Mouse (Mus musculus) kidney, postnatal 36 days (tissue): ENCODE data around the gene Nhsl2.
"Not testable (repeated sequence)": the region's sequence is repeated elsewhere in the genome, so short reads cannot be mapped to it uniquely, and the experiment has no call there.

Experiments
- DNase-seq, 2 experiments: peaks; one replicate each; pipeline ENCODE4 v3.0.0; 2021 to 2022; ENCODE audit warnings: mixed read lengths in 2 of 2

Gene Nhsl2

DNA sequence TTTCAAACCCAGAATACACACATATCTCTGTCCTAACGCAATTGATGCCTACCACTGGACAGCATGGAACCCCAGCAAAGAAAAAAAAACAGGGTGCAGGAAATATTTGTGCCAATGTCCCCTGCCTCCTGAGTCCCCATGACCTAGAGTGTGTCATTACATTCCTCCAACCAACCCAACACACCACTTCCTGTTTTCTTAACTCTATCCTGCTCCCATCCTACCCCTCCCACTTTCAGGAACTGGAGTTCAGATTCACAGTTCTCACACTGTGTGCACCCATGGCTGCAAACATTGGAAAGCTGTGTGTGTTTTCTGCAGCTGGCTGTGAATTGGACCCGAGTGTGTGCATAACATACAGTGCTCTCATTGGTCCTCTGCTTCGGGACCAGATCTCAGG, 241.4 kb downstream of the Nhsl2 start:
- DNase-seq = no peak

DNA sequence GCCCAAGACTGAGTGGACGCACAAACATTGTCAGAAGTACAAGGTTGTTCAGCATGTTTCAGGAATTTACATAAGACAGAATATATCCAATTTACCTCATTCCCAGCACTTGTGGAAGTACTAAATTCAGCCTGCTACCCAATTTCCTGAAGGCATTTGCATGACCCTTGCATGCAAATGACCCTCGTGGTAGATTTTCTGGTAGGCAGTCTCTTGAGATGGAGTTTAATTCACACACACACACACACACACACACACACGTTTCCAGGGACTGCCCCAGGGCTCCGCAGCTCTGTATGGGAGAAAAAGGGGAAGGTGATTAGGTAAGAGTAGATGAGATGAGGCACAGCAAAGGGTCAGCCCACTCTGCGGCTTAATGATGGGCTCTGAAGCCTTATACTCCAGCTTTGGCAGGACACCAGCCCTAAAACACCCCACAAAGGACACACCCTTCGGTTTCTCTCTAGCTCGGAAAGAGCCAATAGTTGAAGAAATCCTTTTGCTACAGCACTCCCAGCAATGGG, 245.3 kb downstream of the Nhsl2 start:
- DNase-seq = no peak

DNA sequence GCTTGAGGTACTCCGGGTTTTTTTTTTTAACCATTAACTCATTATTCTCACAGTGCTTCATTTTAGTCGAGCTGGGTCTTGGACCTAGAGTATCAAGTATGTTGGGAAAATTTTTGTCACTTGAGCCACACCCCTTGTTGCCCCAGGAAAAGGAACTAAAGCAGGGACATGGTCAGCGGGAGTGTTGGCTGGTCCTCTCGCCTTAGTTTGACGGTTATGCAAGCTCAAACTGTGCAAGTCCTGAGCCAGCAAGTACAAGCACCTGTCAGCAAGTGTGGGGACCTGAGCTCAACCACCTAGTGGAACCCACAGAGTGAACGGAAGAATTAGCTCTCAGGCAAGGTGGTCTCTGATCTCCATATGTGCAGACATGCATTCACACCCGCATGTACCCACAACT, 252.7 kb downstream of the Nhsl2 start:
- no peak for DNase-seq

DNA sequence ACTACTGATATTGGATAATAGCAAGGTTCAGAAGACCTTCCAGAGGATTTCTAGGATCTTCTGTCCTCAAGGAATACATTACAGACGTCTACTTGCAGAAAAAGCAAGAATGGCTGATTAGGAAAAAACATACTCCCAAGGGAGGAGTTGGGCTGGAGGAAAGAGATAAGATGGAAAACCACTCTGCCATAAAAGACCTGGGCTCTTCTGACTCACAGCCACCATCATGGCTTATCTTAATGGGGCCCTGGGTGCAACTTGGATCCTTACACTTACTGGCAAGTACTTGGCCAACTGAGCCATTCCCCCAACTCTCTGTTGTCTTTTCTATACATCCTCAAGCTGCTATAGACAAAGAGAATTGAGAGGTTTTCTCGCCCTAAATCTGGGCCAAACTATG, 254.6 kb downstream of the Nhsl2 start:
- DNase-seq = not testable (repeated sequence)

DNA sequence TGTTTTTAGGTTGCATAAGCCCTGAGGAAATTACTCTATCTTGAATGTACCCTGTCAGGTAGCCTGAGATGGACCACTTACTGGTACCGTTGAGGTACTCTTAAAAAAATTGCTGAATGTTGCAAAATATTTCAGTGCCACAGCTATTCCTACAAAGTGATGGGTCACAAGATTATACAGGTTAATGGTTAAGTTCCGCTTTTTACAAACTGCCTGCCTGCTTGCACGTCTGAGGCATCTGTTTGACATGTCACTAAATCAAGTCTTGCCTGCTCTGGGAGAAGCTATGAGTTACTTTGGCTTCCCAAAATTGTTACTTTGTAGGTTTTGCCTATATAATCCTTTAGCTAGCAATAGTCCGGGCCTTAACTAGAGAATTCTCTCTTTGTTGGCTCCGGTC, 260.2 kb downstream of the Nhsl2 start:
- not testable (repeated sequence) for DNase-seq

DNA sequence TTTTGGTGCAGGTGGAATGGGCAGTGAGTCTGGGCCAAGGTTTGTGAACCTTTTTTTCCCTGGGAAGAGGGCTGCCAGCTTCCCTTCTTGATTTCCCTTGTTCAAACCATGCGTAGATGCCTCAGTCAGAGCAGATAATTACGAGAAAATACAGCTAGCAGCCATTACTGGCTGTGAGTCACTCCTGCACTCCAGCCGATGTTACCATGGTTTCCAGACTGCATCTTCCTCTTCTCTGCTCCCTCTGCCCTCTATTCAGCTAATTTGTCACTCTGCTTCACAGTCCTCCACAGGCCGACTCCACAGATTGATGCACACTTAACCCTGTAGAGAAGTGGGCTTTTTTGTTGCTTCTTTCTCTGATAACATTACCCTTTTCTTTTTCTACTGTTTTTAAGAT, 266.5 kb downstream of the Nhsl2 start:
- DNase-seq = no peak

DNA sequence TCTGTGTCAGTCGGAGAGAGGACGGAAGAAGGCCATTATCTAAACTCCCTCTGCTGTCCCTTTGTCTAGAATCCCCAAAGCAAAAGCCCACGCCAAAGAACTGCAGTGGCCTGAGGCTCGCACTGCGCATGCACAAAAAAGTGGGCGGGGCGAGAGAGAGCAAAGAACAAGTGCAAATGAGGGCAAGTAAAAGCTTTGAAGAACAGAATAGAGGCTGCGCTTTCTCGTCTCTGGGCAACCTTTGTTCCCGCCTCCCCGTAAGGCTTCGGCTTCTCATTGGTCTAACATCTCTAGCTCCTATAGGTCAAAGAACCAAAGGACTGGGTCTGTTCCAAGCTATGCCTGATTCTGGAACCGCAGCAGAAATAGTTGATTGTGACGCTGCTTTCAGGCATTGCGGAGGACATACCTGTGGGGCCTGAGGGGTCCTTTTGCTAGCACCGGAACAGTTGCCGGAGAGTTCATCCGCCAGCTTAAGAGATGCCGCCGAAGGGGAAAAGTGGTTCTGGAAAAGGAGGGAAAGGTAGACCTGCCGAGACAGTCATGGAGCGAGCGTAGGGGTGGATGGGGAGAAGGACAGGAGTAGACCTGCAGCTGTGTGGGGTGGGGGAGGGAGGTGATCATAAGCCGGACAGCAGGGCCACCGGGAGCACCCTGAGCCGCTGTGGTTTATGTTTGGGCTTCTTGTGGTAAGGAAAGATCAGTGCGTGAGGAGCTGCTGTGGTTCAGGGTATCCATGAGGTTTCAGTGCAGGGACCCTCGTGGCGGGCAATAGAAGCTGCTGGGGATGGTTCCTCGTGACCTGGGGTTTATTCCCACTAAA, 270.1 kb downstream of the Nhsl2 start, which contains the start of gene Pin4:
Gene Pin4 (plus strand): TSS at position 406 of the 823 bp plus-strand sequence.
- DNase-seq = peak; percentile 95 to 96

DNA sequence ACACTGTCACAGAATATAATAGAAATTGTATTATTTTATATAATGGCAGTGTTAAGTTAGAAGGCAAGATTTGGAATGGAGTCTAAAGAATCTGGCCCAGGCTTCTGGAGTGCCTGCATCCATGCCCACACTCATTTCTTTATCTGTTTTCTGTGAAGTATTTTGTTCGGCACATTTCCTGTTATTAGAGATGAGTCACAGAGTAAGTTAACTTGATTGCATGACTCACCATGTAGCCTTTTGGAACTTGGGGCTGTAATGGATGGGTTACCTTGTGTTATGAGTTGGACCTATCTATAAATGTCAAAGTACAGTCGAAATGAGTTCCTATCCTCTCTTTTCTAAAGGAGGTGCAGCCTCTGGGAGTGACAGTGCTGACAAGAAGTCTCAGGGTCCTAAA, 272.1 kb downstream of the Nhsl2 start:
- DNase-seq = no peak

DNA sequence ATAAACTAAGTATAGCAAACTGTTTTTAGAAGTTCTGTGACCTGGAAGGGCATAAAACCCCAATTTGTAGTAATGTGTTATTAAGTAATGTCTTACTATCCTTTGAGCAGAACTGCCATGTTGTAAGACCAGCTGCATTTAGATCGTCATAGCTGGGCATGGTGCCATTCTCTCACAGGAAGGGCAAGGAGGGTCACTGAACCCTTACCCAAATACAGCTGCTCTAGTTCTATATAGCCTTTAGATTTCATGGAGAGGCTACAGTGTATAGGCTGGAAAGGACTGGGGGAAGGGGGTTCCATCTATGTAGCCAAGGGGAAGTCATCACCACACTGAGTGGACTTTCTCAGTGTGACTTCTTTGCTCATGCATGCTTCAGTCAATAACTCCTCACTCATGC, 292.0 kb downstream of the Nhsl2 start:
- DNase-seq = no peak
